Mouse (Mus musculus) spleen, adult 2 months (tissue): ENCODE data around the gene Lsmem1. TPM values are rescaled to one million over a fixed set of nuclear protein-coding genes. Genes with fewer than 3 reads are reported as not detected.

Experiments
- DNase-seq, 2 experiments: peaks; one replicate each; pipeline versions ENCODE4 v3.0.0 to v3.0.0-alpha.2; 2012 to 2021; ENCODE audit warnings: low spot score in 2 of 2, low read depth in 1 of 2
- H3K27ac ChIP-seq: fragments of 200-500 bp; 2 replicates; pipeline ENCODE4 v1.5.1; 2012; ENCODE audit warnings: low read length, inconsistent platforms; ENCODE audit not compliant: insufficient read depth
- H3K27me3 ChIP-seq: fragments of 200-500 bp; 2 replicates; pipeline ENCODE4 v1.6.1; 2012; ENCODE audit warnings: mild to moderate bottlenecking, moderate library complexity, low read length, inconsistent platforms; ENCODE audit not compliant: control insufficient read depth, insufficient read depth
- H3K36me3 ChIP-seq: fragments of 200-500 bp; 2 replicates; pipeline ENCODE4 v1.6.1; 2012; ENCODE audit warnings: mild to moderate bottlenecking, low read length, inconsistent platforms; ENCODE audit not compliant: control insufficient read depth, insufficient read depth
- H3K4me1 ChIP-seq: fragments of 200-500 bp; 2 replicates; pipeline ENCODE4 v1.6.1; 2011; ENCODE audit warnings: inconsistent platforms; ENCODE audit not compliant: control insufficient read depth, insufficient read depth, insufficient read length
- H3K4me3 ChIP-seq: fragments of 200-500 bp; 2 replicates; pipeline ENCODE4 v1.5.1; 2011; ENCODE audit warnings: mild to moderate bottlenecking, inconsistent platforms; ENCODE audit not compliant: insufficient read depth, insufficient read length; ENCODE audit errors: extremely low read depth
- CTCF ChIP-seq: fragments of 200-500 bp; IDR thresholded peaks from 2 replicates; pipeline ENCODE4 v1.5.1; 2011; ENCODE audit warnings: mild to moderate bottlenecking, inconsistent platforms; ENCODE audit not compliant: insufficient read depth, insufficient read length, insufficient replicate concordance; ENCODE audit errors: extremely low read depth
- POLR2A ChIP-seq: fragments of 200-500 bp; IDR thresholded peaks from 2 replicates; pipeline ENCODE4 v1.6.1; 2011; ENCODE audit warnings: low read depth, low read length, inconsistent platforms
- WGBS: fragments of 180-500 bp; shearing (Covaris S2); methylation state at CpG from one replicate; pipeline ENCODE4 v1.1.7; 2018; 5-methylcytosine and 5-hydroxymethylcytosine counted together
- polyA plus RNA-seq: library from polyadenylated mRNA; depleted of rRNA; stranded (reverse); fragments of >200 nt; gene quantifications from 2 replicates; pipeline ENCODE4 v1.2.3, GENCODE M21; 2012

The Lsmem1 gene
- polyA plus RNA-seq, 1 experiment = 0.14 TPM

- Histone ChIP-seq H3K36me3 (no peaks in the 10 kb centered on the region), H3K27ac (no peak overlapping the region), H3K4me1 (peaks cover 4% of the 10 kb centered on the region; the same call in 1 of the 2 replicates), H3K27me3 (no peaks in the 10 kb centered on the region), H3K4me3 (no peak overlapping the region)
- WGBS = 86% methylated on average over 4 of the region's 4 CpGs
- TF ChIP-seq CTCF (no peak), POLR2A (no peak)
- no peak for DNase-seq
Measured at GRCm38 (mm10) chr12:40243241-40243640, 44.0 kb upstream of the Lsmem1 start.

- no peaks in the 10 kb centered on the region for H3K27me3 ChIP-seq
- WGBS = 98% methylated on average over 7 of the region's 7 CpGs
- H3K4me1 ChIP-seq = no peaks in the 10 kb centered on the region
- H3K4me3 ChIP-seq = no peak overlapping the region
- TF ChIP-seq POLR2A = no peak
- TF ChIP-seq CTCF = no peak
- no peaks in the 10 kb centered on the region for H3K36me3 ChIP-seq
- DNase-seq = no peak
- no peak overlapping the region for H3K27ac ChIP-seq
Measured at GRCm38 (mm10) chr12:40239161-40239560, 39.9 kb upstream of the Lsmem1 start.

GRCm38 (mm10) chr12:40232231-40232630 lies 32.9 kb upstream of the Lsmem1 start:
- no peak for DNase-seq
- Histone ChIP-seq H3K27me3 (no peaks in the 10 kb centered on the region), H3K4me3 (no peak overlapping the region), H3K4me1 (no peaks in the 10 kb centered on the region), H3K27ac (no peak overlapping the region), H3K36me3 (no peaks in the 10 kb centered on the region)
- WGBS = 88% methylated on average over 1 of the region's 1 CpGs
- TF ChIP-seq POLR2A (no peak), CTCF (no peak)

GRCm38 (mm10) chr12:40231632-40232031 lies 32.3 kb upstream of the Lsmem1 start:
- Histone ChIP-seq H3K27me3 (no peaks in the 10 kb centered on the region), H3K36me3 (no peaks in the 10 kb centered on the region), H3K4me3 (no peak overlapping the region), H3K27ac (no peak overlapping the region), H3K4me1 (no peaks in the 10 kb centered on the region)
- no peak for DNase-seq
- no peak for TF ChIP-seq CTCF
- TF ChIP-seq POLR2A = no peak
- 87% methylated on average over 2 of the region's 2 CpGs for WGBS

- DNase-seq = no peak
- TF ChIP-seq CTCF (no peak), POLR2A (no peak)
Measured at GRCm38 (mm10) chr12:40224171-40224880, 25.0 kb upstream of the Lsmem1 start.

GRCm38 (mm10) chr12:40223676-40224075 lies 24.4 kb upstream of the Lsmem1 start:
- Histone ChIP-seq H3K27me3 (no peaks in the 10 kb centered on the region), H3K4me3 (peak overlapping the region; percentile 54), H3K27ac (peak overlapping the region; percentile 49), H3K36me3 (no peaks in the 10 kb centered on the region), H3K4me1 (peaks cover 3% of the 10 kb centered on the region)
- 32% methylated on average over 10 of the region's 10 CpGs for WGBS
- DNase-seq = no peak
- no peak for TF ChIP-seq POLR2A
- no peak for TF ChIP-seq CTCF

More at GRCm38 (mm10) chr12:40224171-40224880, 25.0 kb upstream of the Lsmem1 start:
- H3K27ac ChIP-seq = no peak overlapping the region
- H3K4me1 ChIP-seq = peaks cover 3% of the 10 kb centered on the region
- 88% methylated on average over 9 of the region's 9 CpGs for WGBS
- H3K27me3 ChIP-seq = no peaks in the 10 kb centered on the region
- H3K4me3 ChIP-seq = no peak overlapping the region
- no peaks in the 10 kb centered on the region for H3K36me3 ChIP-seq

GRCm38 (mm10) chr12:40223082-40223619 lies 23.9 kb upstream of the Lsmem1 start:
- peak overlapping the region; percentile 89 for H3K4me3 ChIP-seq
- no peaks in the 10 kb centered on the region for H3K27me3 ChIP-seq
- WGBS = under 1% methylated on average over 47 of the region's 47 CpGs
- H3K27ac ChIP-seq = peak overlapping the region; percentile 97
- H3K4me1 ChIP-seq = peaks cover 3% of the 10 kb centered on the region
- TF ChIP-seq CTCF (no peak), POLR2A (peak; percentile 98)
- DNase-seq = peak; percentile 95 to 96
- H3K36me3 ChIP-seq = no peaks in the 10 kb centered on the region
